Mouse (Mus musculus): ENCODE measurements around the gene Igf2.

DNA sequence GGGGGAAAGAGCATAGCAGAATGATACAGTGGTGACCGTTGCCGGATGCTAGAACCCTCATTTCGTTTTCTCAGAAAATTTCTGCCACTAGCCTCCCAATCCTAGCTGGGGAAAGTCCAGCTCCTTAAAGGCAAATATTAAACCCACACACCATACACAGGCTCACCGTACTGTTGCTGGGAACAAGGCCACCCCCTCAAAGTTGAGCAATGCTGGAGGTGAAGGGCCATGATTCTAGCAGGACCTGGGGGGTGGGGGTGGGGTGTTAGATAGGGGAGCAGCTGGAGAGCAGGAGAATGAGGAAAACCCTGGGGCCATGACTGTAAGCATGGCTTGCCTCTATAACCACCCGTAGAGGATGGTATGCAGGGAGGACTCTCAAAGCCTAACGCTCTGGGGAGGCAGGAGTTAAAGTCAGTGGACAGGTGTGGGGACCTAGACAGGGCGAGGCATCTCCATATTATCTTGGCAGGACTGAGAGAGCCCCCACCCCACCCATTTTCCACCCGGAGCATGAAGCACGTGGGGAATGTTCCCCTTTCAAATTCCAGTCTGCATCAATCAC, 2.1 kb downstream of the Igf2 start:
- TF ChIP-seq POLR2A (IDR thresholded peaks at IDR 0.05; ENCODE audit: control insufficient read depth in 1 of 2, insufficient read depth in 1 of 2, low read depth in 1 of 2, low read length in 2 of 2, poor library complexity in 1 of 2), result no peak
- TF ChIP-seq MAX (IDR thresholded peaks at IDR 0.05; ENCODE audit: low read length), result no peak
- no peak for TF ChIP-seq GATA1 (IDR thresholded peaks at IDR 0.05; ENCODE audit: low read depth, low read length)
- TF ChIP-seq CTCF (IDR thresholded peaks at IDR 0.05 in 2 of 3, conservative IDR thresholded peaks at IDR 0.05 in 1 of 3; ENCODE audit: control insufficient read depth in 1 of 3, insufficient read depth in 1 of 3, low read depth in 2 of 3, low read length in 3 of 3, poor library complexity in 1 of 3, severe bottlenecking in 1 of 3), result no peak
- no peak for TF ChIP-seq MAFK (IDR thresholded peaks at IDR 0.05; ENCODE audit: borderline replicate concordance, low read depth, low read length)
- TF ChIP-seq RAD21 (IDR thresholded peaks at IDR 0.05; ENCODE audit: low read depth, low read length), result no peak
- TF ChIP-seq E2F4 (IDR thresholded peaks at IDR 0.05; ENCODE audit: borderline replicate concordance, low read depth, low read length), result no peak
- no peak for TF ChIP-seq TAL1 (IDR thresholded peaks at IDR 0.05; ENCODE audit: low read length)
- no peak for TF ChIP-seq GABPA (IDR thresholded peaks at IDR 0.05; ENCODE audit: low read depth, low read length)
- no peak for TF ChIP-seq POLR2AphosphoS2 (IDR thresholded peaks at IDR 0.05; ENCODE audit: low read length)
- no peak for TF ChIP-seq ZMIZ1 (IDR thresholded peaks at IDR 0.05; ENCODE audit: low read depth, low read length)
- TF ChIP-seq HCFC1 (IDR thresholded peaks at IDR 0.05; ENCODE audit: low read depth, low read length), result no peak
- no peak for TF ChIP-seq NRF1 (IDR thresholded peaks at IDR 0.05; ENCODE audit: insufficient read depth, low read depth, low read length, poor library complexity, severe bottlenecking)
